Mouse (Mus musculus): ENCODE data around the gene Cisd1. TPM values are rescaled to one million over a fixed set of nuclear protein-coding genes. Genes with fewer than 3 reads are reported as not detected.

The Cisd1 gene
- polyA plus RNA-seq, 1 experiment from 2014 or later = 103 TPM

- Histone ChIP-seq H3K9ac (ENCODE audit: low read length) (no peak overlapping the region), H3K27ac (ENCODE audit: low read length) (no peak overlapping the region), H3K4me2 (ENCODE audit: low read depth, low read length) (no peak overlapping the region), H3K36me3 (ENCODE audit: control insufficient read depth, insufficient read depth, low read length) (no peaks in the 10 kb centered on the region), H3K27me3 (ENCODE audit: control insufficient read depth, insufficient read depth, low read length) (no peaks in the 10 kb centered on the region), H3K9me3 (replicated peaks; ENCODE audit: control insufficient read depth, low read length) (no peaks in the 10 kb centered on the region), H3K4me1 (ENCODE audit: control insufficient read depth, insufficient read depth, low read length) (no peaks in the 10 kb centered on the region), H3K4me3 (replicated peaks; ENCODE audit: low read length) (no peak overlapping the region)
- ATAC-seq (ENCODE audit: insufficient read depth, low FRiP score) = no peak
- WGBS = 88% methylated on average over 12 of the region's 12 CpGs
Measured at GRCm38 (mm10) chr10:71354947-71355346, 10.2 kb upstream of the Cisd1 start.

- no peak overlapping the region for H3K4me3 ChIP-seq (replicated peaks; ENCODE audit: low read length)
- no peak overlapping the region for H3K27ac ChIP-seq (ENCODE audit: low read length)
- H3K36me3 ChIP-seq (ENCODE audit: control insufficient read depth, insufficient read depth, low read length) = no peaks in the 10 kb centered on the region
- no peak overlapping the region for H3K9ac ChIP-seq (ENCODE audit: low read length)
- H3K27me3 ChIP-seq (ENCODE audit: control insufficient read depth, insufficient read depth, low read length) = no peaks in the 10 kb centered on the region
- ATAC-seq (ENCODE audit: insufficient read depth, low FRiP score) = no peak
- WGBS = 55% methylated on average over 9 of the region's 9 CpGs
- no peaks in the 10 kb centered on the region for H3K9me3 ChIP-seq (replicated peaks; ENCODE audit: control insufficient read depth, low read length)
- no peak overlapping the region for H3K4me2 ChIP-seq (ENCODE audit: low read depth, low read length)
- H3K4me1 ChIP-seq (ENCODE audit: control insufficient read depth, insufficient read depth, low read length) = peaks cover 5% of the 10 kb centered on the region
Measured at GRCm38 (mm10) chr10:71353850-71354249, 9.1 kb upstream of the Cisd1 start.

GRCm38 (mm10) chr10:71351301-71351700 lies 6.5 kb upstream of the Cisd1 start:
- Histone ChIP-seq H3K9ac (ENCODE audit: low read length) (no peak overlapping the region), H3K27ac (ENCODE audit: low read length) (no peak overlapping the region), H3K4me2 (ENCODE audit: low read depth, low read length) (no peak overlapping the region), H3K4me3 (replicated peaks; ENCODE audit: low read length) (no peak overlapping the region), H3K36me3 (ENCODE audit: control insufficient read depth, insufficient read depth, low read length) (no peaks in the 10 kb centered on the region), H3K27me3 (ENCODE audit: control insufficient read depth, insufficient read depth, low read length) (no peaks in the 10 kb centered on the region), H3K4me1 (ENCODE audit: control insufficient read depth, insufficient read depth, low read length) (peaks cover 8% of the 10 kb centered on the region), H3K9me3 (replicated peaks; ENCODE audit: control insufficient read depth, low read length) (no peaks in the 10 kb centered on the region)
- WGBS = 92% methylated on average over 7 of the region's 7 CpGs
- ATAC-seq (ENCODE audit: insufficient read depth, low FRiP score) = no peak

GRCm38 (mm10) chr10:71349290-71349689 lies 4.5 kb upstream of the Cisd1 start:
- H3K4me1 ChIP-seq (ENCODE audit: control insufficient read depth, insufficient read depth, low read length) = peaks cover 12% of the 10 kb centered on the region
- no peaks in the 10 kb centered on the region for H3K36me3 ChIP-seq (ENCODE audit: control insufficient read depth, insufficient read depth, low read length)
- WGBS = 79% methylated on average over 1 of the region's 1 CpGs
- no peak for ATAC-seq (ENCODE audit: insufficient read depth, low FRiP score)
- no peak overlapping the region for H3K9ac ChIP-seq (ENCODE audit: low read length)
- peak overlapping the region; percentile 71 for H3K4me2 ChIP-seq (ENCODE audit: low read depth, low read length)
- H3K27ac ChIP-seq (ENCODE audit: low read length) = no peak overlapping the region
- no peaks in the 10 kb centered on the region for H3K27me3 ChIP-seq (ENCODE audit: control insufficient read depth, insufficient read depth, low read length)
- no peaks in the 10 kb centered on the region for H3K9me3 ChIP-seq (replicated peaks; ENCODE audit: control insufficient read depth, low read length)
- peak overlapping the region; percentile 91 for H3K4me3 ChIP-seq (replicated peaks; ENCODE audit: low read length)

GRCm38 (mm10) chr10:71348637-71349280 lies 4.0 kb upstream of the Cisd1 start:
- peak overlapping the region; percentile 86 for H3K9ac ChIP-seq (ENCODE audit: low read length)
- H3K36me3 ChIP-seq (ENCODE audit: control insufficient read depth, insufficient read depth, low read length) = no peaks in the 10 kb centered on the region
- WGBS = 19% methylated on average over 16 of the region's 16 CpGs
- no peak for ATAC-seq (ENCODE audit: insufficient read depth, low FRiP score)
- no peaks in the 10 kb centered on the region for H3K9me3 ChIP-seq (replicated peaks; ENCODE audit: control insufficient read depth, low read length)
- H3K4me1 ChIP-seq (ENCODE audit: control insufficient read depth, insufficient read depth, low read length) = peaks cover 16% of the 10 kb centered on the region
- H3K4me2 ChIP-seq (ENCODE audit: low read depth, low read length) = peak overlapping the region; percentile 71
- H3K27ac ChIP-seq (ENCODE audit: low read length) = peak overlapping the region; percentile 82
- peak overlapping the region; percentile 91 for H3K4me3 ChIP-seq (replicated peaks; ENCODE audit: low read length)
- H3K27me3 ChIP-seq (ENCODE audit: control insufficient read depth, insufficient read depth, low read length) = no peaks in the 10 kb centered on the region

- H3K4me3 ChIP-seq (replicated peaks; ENCODE audit: low read length) = peak overlapping the region; percentile 91
- H3K9ac ChIP-seq (ENCODE audit: low read length) = peak overlapping the region; percentile 86
- H3K4me2 ChIP-seq (ENCODE audit: low read depth, low read length) = peak overlapping the region; percentile 71
- peak overlapping the region; percentile 82 for H3K27ac ChIP-seq (ENCODE audit: low read length)
- peaks cover 22% of the 10 kb centered on the region for H3K4me1 ChIP-seq (ENCODE audit: control insufficient read depth, insufficient read depth, low read length)
- peak; percentile 41; the same call in 1 of the 2 replicates for ATAC-seq (ENCODE audit: insufficient read depth, low FRiP score)
- H3K36me3 ChIP-seq (ENCODE audit: control insufficient read depth, insufficient read depth, low read length) = no peaks in the 10 kb centered on the region
- no peaks in the 10 kb centered on the region for H3K9me3 ChIP-seq (replicated peaks; ENCODE audit: control insufficient read depth, low read length)
- under 1% methylated on average over 47 of the region's 48 CpGs for WGBS
- H3K27me3 ChIP-seq (ENCODE audit: control insufficient read depth, insufficient read depth, low read length) = no peaks in the 10 kb centered on the region
Measured at GRCm38 (mm10) chr10:71347964-71348636, 3.3 kb upstream of the Cisd1 start.

- H3K9me3 ChIP-seq (replicated peaks; ENCODE audit: control insufficient read depth, low read length) = no peaks in the 10 kb centered on the region
- under 1% methylated on average over 41 of the region's 49 CpGs for WGBS
- H3K27me3 ChIP-seq (ENCODE audit: control insufficient read depth, insufficient read depth, low read length) = no peaks in the 10 kb centered on the region
- H3K4me3 ChIP-seq (replicated peaks; ENCODE audit: low read length) = peak within 1 kb of the TSS; percentile 91
- peaks cover 23% of the 10 kb centered on the region for H3K4me1 ChIP-seq (ENCODE audit: control insufficient read depth, insufficient read depth, low read length)
- H3K27ac ChIP-seq (ENCODE audit: low read length) = peak within 1 kb of the TSS; percentile 82
- peak; percentile 93 for ATAC-seq (ENCODE audit: insufficient read depth, low FRiP score)
- peak within 1 kb of the TSS; percentile 86 for H3K9ac ChIP-seq (ENCODE audit: low read length)
- peak within 1 kb of the TSS; percentile 71 for H3K4me2 ChIP-seq (ENCODE audit: low read depth, low read length)
- H3K36me3 ChIP-seq (ENCODE audit: control insufficient read depth, insufficient read depth, low read length) = no peaks in the 10 kb centered on the region
Measured at GRCm38 (mm10) chr10:71347509-71347949, 2.8 kb upstream of the Cisd1 start, which contains the start of gene Ipmk. Gene Ipmk (plus strand): TSS chr10:71347763.

GRCm38 (mm10) chr10:71346722-71347508 lies 2.2 kb upstream of the Cisd1 start:
- Histone ChIP-seq H3K27me3 (ENCODE audit: control insufficient read depth, insufficient read depth, low read length) (no peaks in the 10 kb centered on the region), H3K4me3 (replicated peaks; ENCODE audit: low read length) (peak overlapping the region; percentile 91), H3K27ac (ENCODE audit: low read length) (peak overlapping the region; percentile 82), H3K4me2 (ENCODE audit: low read depth, low read length) (peak overlapping the region; percentile 71), H3K36me3 (ENCODE audit: control insufficient read depth, insufficient read depth, low read length) (no peaks in the 10 kb centered on the region), H3K9me3 (replicated peaks; ENCODE audit: control insufficient read depth, low read length) (no peaks in the 10 kb centered on the region), H3K4me1 (ENCODE audit: control insufficient read depth, insufficient read depth, low read length) (peaks cover 26% of the 10 kb centered on the region), H3K9ac (ENCODE audit: low read length) (peak overlapping the region; percentile 86)
- 10% methylated on average over 13 of the region's 13 CpGs for WGBS
- ATAC-seq (ENCODE audit: insufficient read depth, low FRiP score) = no peak; the same call in 1 of the 2 replicates

GRCm38 (mm10) chr10:71346106-71346505 lies 1.4 kb upstream of the Cisd1 start:
- 54% methylated on average over 2 of the region's 2 CpGs for WGBS
- H3K27me3 ChIP-seq (ENCODE audit: control insufficient read depth, insufficient read depth, low read length) = no peaks in the 10 kb centered on the region
- no peak for ATAC-seq (ENCODE audit: insufficient read depth, low FRiP score)
- H3K4me1 ChIP-seq (ENCODE audit: control insufficient read depth, insufficient read depth, low read length) = peaks cover 26% of the 10 kb centered on the region
- no peak overlapping the region for H3K4me3 ChIP-seq (replicated peaks; ENCODE audit: low read length)
- no peaks in the 10 kb centered on the region for H3K36me3 ChIP-seq (ENCODE audit: control insufficient read depth, insufficient read depth, low read length)
- no peak overlapping the region for H3K4me2 ChIP-seq (ENCODE audit: low read depth, low read length)
- no peaks in the 10 kb centered on the region for H3K9me3 ChIP-seq (replicated peaks; ENCODE audit: control insufficient read depth, low read length)
- H3K27ac ChIP-seq (ENCODE audit: low read length) = no peak overlapping the region
- no peak overlapping the region for H3K9ac ChIP-seq (ENCODE audit: low read length)

All from stomach, embryonic 16.5 days (tissue).